Mouse (Mus musculus) heart, adult 18-20 months (tissue): ENCODE measurements at regions not wholly inside any gene's neighbourhood (a gene's known extent, or its start where the extent isn't known, plus 50 kb on each side); places are given as distances from the start of the nearest gene placed in this dataset.

ENCODE experiments used
- DNase-seq, 2 experiments: peaks; one replicate each; pipeline ENCODE4 v3.0.0; 2021 to 2022; ENCODE audit warnings: mixed read lengths in 1 of 2

DNA sequence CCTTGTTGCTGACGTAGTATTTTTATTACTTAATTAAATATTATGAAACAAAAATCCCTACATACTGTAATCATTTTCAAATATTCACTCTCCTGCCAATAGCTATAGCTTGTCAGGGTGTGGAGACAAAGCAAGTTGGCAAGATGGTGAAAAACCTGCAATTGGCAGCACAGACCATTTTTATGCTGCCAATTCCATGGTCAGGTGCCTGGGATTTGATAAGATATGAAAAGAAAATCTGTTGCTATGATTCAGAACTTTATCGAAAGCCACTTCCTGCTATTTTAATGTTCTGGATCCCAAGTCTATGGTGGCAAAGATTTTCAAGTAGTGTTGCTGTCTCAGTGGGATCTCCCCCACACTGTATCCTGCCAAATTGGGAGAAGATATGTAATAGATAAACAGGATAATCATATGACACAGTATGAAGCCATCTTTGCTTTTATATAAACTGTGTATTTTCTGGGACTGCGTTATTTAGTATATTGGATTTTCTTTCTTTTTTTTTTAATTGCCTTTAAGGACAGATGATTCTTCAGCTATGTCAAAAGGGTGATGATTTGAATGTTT, 165.3 kb upstream of the Lrrc3b start:
- DNase-seq, result peak in 1 of 2 experiments; percentile 7

GRCm38 (mm10) chr14:15610166-15610565, 171.4 kb upstream of the Lrrc3b start:
- no peak for DNase-seq

GRCm38 (mm10) chr14:15634581-15634980, 195.8 kb upstream of the Lrrc3b start:
- DNase-seq, result peak in 1 of 2 experiments; percentile 12

DNA sequence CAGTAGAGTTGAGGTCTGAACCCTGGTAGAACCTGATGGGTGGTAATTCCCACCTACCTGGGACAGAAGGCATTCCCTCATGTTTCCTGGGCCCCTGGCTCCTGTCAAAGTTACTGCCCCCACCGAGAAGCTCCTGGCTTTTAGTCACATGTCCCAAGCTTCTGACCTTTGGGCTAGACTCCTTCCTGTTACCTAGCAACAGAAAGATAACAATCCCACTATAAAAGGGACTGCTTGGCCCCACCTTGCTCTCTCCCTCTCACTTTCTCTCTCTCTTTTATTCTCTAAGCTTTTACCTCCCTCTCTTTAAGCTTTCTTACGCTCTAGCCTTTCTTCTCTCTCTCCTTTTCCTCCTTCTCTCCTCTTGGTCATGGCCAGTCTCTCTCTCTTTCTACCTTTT, 198.9 kb upstream of the Lrrc3b start:
- DNase-seq, result no peak

DNA sequence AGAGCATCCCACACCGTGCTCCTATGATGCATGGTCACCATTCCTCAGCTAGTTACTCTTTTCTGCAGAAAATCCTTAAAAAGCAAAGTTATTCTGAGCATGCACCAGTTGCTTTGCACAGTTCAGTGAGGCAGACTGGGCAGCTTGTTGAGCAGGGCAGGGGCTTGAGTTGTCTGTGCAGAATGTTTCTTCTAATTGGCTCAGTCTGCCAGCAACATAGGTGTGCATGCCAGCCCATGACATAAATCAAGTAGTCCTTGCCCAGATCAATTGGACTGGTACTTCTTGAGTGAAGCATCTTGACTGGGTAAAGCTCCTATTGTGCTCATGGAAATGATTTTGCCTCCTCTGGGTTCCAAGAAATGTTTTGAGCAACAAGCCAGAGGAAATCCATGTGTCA, 200.1 kb upstream of the Lrrc3b start:
- no peak for DNase-seq

DNA sequence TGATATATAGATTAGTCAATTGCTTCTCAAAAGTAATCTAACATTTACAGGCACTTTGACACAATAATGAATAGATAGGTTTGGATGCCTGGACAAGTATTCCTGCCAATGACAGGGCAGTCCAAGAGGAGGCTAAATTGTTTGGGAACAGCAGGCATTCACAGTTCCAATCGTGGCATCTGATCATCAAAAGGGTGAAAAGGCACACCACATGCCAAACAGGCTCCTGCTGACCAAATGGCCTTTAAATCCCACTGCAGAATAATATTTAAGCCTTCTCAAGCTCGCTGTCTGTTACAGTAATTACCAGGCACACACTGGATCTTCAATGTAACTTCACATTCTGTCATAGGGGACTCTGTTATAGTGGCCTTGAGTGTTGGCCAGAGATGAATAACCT, 222.1 kb upstream of the Lrrc3b start:
- no peak for DNase-seq

DNA sequence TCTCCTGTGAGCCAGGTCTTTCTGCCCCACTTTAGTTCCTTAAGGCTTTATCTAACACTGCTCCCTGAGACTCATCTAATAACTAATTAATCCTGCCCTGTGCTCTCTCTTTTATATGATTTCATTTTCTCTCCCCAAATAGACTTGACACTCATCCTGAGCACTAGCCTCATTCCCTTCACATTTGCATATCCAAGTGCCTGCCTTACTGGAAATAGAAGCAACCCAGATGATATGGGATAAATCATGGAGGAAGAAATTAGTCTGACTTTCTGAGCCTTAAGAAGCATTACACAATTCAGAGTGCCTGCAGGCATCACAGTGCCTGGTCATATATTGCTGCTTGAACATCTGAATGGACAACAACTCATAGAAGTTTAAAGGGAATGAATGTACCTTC, 233.5 kb upstream of the Lrrc3b start:
- no peak for DNase-seq

DNA sequence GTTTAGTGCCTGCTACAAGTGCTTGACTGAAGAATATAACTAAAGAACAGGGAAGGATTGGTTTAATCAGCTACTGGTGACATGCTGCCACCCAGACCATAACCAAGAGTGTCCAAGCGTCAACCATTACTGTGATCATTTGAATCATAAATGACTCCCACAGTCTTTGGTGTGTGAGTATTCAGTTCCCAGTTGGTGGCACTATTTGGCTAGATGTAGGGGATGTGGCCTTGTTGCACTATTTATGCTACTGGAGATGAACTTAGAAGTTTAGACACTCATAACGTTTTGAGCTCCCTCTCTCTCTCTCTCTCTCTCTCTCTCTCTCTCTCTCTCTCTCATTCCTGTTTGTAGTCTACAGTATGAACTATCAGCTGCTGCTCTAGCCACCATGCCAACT, 238.4 kb upstream of the Lrrc3b start:
- no peak for DNase-seq

- DNase-seq, result no peak
Measured at GRCm38 (mm10) chr14:15679456-15679855, 240.7 kb upstream of the Lrrc3b start.

DNA sequence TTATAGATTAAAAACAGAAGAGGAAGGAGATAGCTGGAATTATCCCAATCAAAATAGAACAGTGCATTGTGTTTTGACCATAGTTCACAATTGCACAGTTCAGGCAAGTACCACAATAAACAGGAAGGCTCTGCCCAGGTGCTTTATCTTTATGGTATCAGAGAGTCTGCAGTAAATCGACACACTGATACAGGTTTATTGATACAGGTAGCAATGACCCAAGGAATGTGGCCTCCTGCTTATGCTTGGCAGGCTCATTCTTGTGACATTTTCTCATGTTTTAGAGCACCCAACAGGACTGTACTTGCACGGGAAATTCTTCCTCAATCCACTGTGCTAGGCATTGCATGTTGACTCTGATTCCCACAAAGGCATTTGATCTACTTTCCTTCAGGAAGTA, 259.2 kb upstream of the Lrrc3b start:
- peak in 1 of 2 experiments; percentile 17 for DNase-seq

- no peak for DNase-seq
Measured at GRCm38 (mm10) chr14:15698607-15699006, 259.8 kb upstream of the Lrrc3b start.

DNA sequence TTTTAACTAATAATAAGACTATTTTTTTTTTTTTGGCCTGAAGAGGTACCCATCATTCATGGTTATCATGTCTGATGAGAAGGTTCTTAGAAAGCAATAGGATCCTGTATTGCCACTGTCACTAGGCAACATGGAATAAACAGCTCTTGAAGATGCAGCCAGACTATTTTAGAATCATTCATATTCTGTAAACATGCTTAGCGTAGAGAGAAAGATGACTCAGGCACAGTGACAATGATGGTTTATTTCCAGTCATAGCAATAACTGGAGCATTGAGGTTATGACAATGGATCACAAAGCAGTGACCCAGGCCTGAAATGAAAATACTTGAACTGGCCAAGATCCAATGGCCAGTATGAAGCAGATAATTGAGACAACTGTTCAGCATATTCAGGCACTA, 283.3 kb upstream of the Lrrc3b start:
- no peak for DNase-seq

DNA sequence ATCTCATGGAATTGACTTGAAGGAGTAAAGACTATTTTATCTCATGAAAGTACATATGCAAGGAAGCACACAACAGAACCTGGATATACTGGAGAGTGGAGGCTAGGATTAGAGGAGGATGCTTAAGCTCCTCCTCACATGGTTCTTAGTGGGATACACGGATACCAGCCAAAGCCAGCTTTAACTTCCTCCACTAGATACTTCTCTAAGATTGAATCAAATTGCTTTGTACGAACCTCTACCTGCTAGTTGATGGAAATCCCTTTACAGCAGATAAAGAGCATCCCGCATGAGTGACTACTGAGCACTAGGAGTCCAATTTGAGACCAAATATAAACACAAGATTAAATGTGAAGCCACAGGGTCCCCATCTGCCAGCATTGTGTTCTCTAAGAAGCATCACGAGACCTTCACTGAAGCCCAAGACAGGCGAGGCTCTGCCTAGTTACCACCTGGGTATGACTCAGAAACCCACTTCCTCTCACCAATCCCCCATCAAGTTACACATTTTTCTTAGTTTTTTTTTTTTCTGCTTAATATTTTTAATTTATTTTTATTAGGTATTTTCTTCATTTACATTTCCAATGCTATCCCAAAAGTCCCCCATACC, 307.9 kb upstream of the Lrrc3b start:
- no peak for DNase-seq

DNA sequence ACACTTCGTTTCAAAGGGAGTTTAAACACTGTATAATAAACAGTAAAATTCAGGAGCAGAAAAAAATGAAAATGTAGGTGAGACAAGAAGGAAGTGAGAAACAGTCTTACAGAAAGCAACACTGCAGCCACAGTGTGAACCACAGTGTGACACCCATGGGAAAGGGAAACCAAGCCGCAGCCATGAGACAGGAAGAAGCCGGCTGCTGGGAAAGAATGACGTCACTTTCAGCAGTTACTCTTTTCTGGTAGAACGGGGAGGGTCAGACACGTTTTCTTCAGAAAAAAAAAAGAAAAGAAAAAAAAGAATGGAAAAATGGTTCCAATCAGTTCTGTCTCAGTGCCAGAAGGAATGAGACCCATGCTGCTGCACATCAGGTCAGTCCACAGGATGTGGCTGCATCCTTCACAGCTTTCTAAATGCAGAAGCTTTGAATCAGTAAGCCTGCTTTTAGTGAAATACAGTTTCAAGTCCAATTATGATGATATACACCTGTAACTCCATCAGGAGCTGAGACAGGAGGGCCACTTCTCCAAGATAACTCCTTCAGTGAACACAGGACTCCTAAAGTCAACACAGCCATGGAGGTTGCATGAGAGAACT, 331.2 kb upstream of the Lrrc3b start:
- peak; percentile 5 to 7 for DNase-seq

- DNase-seq, result no peak
Measured at GRCm38 (mm10) chr14:15784727-15785126, 345.9 kb upstream of the Lrrc3b start.

DNA sequence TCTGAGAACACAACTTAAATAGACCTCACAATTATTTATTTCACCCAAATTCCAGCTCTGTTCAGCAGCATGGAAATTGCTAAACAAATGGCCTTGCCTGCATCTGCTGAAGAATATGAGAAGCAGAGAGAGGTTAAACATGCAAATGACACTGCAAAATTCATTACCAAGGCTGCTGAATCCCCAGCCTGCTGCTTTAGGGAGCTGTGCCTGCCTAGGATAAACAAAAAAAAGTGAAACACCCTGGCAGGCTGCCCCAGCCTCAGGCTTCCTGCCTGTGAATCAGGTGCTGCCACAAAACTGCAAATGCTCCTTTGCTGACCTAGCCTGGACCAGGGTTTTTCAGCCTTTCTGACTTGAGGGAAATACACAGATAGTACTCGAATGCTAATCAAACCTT, 346.4 kb upstream of the Lrrc3b start:
- DNase-seq, result peak; percentile 6 to 12

DNA sequence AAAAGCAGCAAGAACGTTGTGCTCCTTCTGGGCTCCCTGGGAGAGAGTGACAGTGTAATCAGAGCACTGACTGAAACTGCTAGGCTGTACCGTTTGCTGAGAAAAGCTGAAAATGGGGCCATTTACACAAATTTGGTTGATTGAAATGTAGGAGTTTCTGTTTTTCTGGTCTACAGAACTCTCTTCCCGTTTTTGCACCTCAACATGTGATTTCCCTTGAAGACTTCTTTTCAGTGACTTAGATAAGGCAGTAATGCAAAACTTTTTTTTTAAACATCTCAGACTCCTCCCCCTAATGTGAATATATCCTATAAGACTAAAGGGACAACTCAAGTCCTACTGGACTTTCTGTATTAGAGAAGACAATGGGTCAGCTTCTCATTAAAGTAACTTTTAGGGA, 356.9 kb upstream of the Lrrc3b start:
- DNase-seq, result no peak

- no peak for DNase-seq
Measured at GRCm38 (mm10) chr14:15797019-15797418, 358.2 kb upstream of the Lrrc3b start.

- DNase-seq, result no peak
Measured at GRCm38 (mm10) chr14:15801477-15802099, 362.8 kb upstream of the Lrrc3b start.

DNA sequence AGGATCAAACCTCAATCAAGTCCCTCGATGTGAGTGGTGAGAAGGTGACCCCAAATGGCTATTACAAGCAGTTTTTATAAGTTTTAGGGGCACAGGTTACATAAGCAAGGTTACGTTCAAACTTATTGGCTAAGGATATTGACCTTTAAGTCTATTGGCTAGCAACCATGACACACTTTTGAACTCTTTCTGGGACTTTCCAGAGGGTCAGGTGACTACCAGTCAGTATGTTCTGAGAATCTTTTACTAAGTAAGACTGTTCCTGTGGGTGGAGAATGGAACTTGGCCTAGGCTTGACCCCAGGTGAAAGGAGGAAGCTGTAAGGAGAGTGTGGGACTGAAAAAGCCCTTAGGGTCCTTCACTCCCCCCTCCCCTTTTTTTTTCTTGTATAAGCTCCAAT, 370.3 kb upstream of the Lrrc3b start:
- DNase-seq, result no peak

DNA sequence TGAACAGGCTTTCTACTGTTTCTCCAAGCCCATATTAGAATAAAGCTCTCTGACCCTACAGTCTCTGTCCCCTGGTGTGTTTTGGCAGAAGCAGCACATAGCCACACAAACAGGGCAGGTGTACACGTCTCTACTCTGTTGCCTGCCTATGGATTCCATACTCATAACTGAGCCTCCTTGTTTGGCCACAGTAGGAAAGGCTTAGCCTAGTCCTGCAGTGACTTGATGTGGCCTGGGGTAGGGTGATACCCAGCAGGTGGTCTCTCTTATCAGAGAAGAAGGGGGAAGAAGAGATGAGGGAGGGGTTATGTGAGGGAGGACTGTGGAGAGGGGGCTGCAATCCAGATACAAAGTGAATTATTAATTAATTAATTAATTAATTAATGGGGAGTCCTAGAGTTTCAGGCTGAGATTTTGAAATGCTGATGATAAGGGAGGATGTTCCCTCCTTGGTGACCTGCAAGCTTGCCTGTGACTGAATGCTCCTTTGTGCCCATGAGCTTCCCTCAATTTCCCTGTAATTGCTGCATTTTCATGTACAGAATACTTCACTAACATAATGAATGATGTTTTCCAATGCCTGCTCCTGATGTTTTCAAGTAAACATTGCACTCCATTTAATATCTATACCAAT, 402.7 kb upstream of the Lrrc3b start:
- DNase-seq, result no peak

DNA sequence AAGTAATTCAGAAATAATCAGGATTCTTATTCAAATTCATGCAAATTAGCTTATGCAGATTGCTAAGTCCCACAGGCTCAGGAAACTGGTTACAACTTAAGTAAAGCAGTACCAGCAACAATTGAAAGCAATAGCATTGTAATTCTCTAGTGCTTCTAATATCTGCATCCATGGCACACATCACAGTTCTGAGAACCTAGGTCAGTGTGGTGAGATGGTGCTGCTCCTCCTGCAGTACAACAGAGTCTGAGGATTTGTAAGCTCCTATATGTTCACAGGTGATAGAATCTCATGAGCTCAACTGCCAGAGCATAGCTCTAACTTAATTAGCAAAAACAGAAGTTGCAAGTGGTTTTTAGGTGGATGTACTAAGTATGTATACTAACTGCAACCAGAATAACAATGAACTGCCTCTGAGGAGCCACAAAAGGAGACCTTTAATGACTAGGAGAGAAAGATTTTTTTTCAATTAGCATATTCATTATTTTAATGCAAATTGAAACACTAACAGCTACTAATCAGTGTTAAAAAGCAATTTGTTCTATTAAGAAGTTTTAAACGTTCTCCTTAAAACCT, 403.3 kb upstream of the Lrrc3b start:
- DNase-seq, result no peak

- no peak for DNase-seq
Measured at GRCm38 (mm10) chr14:15868520-15868919, 380.6 kb upstream of the Ngly1 start.
